Mouse (Mus musculus) liver, adult 2 months (tissue): ENCODE measurements around the gene Mrpl43. TPM values are rescaled to one million over a fixed set of nuclear protein-coding genes. Genes with fewer than 3 reads are reported as not detected.

Experiments
- DNase-seq: peaks from one replicate; pipeline ENCODE4 v3.0.0-alpha.2; 2011; ENCODE audit warnings: low read depth, low spot score; ENCODE audit errors: extremely low read depth
- H3K27ac ChIP-seq: fragments of 200-500 bp; replicated peaks from 2 replicates; pipeline ENCODE4 v1.5.1; 2012; ENCODE audit warnings: low read depth, mild to moderate bottlenecking, control low read depth, inconsistent platforms, low read length; ENCODE audit not compliant: insufficient read depth
- H3K27me3 ChIP-seq: fragments of 200-500 bp; 2 replicates; pipeline ENCODE4 v1.6.1; 2012; ENCODE audit warnings: mild to moderate bottlenecking, moderate library complexity, low read length, inconsistent platforms; ENCODE audit not compliant: control insufficient read depth, insufficient read depth
- H3K36me3 ChIP-seq: fragments of 200-500 bp; 2 replicates; pipeline ENCODE4 v1.6.1; 2012; ENCODE audit warnings: low read length, inconsistent platforms; ENCODE audit not compliant: control insufficient read depth, insufficient read depth
- H3K4me1 ChIP-seq: fragments of 200-500 bp; 2 replicates; pipeline ENCODE4 v1.6.1; 2011; ENCODE audit warnings: low read length; ENCODE audit not compliant: control insufficient read depth, insufficient read depth
- H3K4me3 ChIP-seq: fragments of 200-500 bp; 2 replicates; pipeline ENCODE4 v1.5.1; 2011; ENCODE audit warnings: low read depth, mild to moderate bottlenecking, control low read depth, low read length, moderate library complexity; ENCODE audit not compliant: insufficient read depth
- H3K79me2 ChIP-seq: fragments of 200-500 bp; 2 replicates; pipeline ENCODE4 v1.6.1; 2012; ENCODE audit warnings: inconsistent platforms, mild to moderate bottlenecking, low read length, moderate library complexity; ENCODE audit not compliant: control insufficient read depth, insufficient read depth
- H3K9ac ChIP-seq: fragments of 200-500 bp; 2 replicates; pipeline ENCODE4 v1.6.1; 2012; ENCODE audit warnings: low read depth, mild to moderate bottlenecking, control low read depth, inconsistent platforms, low read length
- CTCF ChIP-seq: fragments of 200-500 bp; IDR thresholded peaks from 2 replicates; pipeline ENCODE4 v1.5.1; 2011; ENCODE audit warnings: low read depth, low read length, control low read depth
- POLR2A ChIP-seq: fragments of 200-500 bp; IDR thresholded peaks from 2 replicates; pipeline ENCODE4 v1.6.1; 2011; ENCODE audit warnings: low read length, control low read depth; ENCODE audit not compliant: insufficient read depth; ENCODE audit errors: extremely low read depth
- WGBS: fragments of 180-500 bp; shearing (Covaris S2); methylation state at CpG from one replicate; pipeline ENCODE4 v1.1.7; 2018; 5-methylcytosine and 5-hydroxymethylcytosine counted together
- polyA plus RNA-seq: library from polyadenylated mRNA; depleted of rRNA; stranded (reverse); fragments of >200 nt; gene quantifications from 2 replicates; pipeline ENCODE4 v1.2.3, GENCODE M21; 2012; rRNA removed
- total RNA-seq: library from RNA; depleted of rRNA; stranded (reverse); fragments of >200 nt; gene quantifications from 2 replicates; pipeline ENCODE4 v1.2.3, GENCODE M21; 2014; rRNA removed

Gene Mrpl43
- total and polyA plus RNA-seq, 2 experiments, result 26.6 to 76.2 TPM

GRCm38 (mm10) chr19:44977148-44977547 is 29.1 kb downstream of the Mrpl43 start:
- H3K4me3 ChIP-seq, result no peak overlapping the region
- TF ChIP-seq POLR2A (no peak), CTCF (no peak)
- 88% methylated on average over 6 of the region's 6 CpGs for WGBS
- peaks cover 61% of the 10 kb centered on the region for H3K36me3 ChIP-seq
- H3K9ac ChIP-seq, result no peak overlapping the region
- H3K27me3 ChIP-seq, result no peaks in the 10 kb centered on the region
- no peaks in the 10 kb centered on the region for H3K4me1 ChIP-seq
- H3K79me2 ChIP-seq, result no peaks in the 10 kb centered on the region
- H3K27ac ChIP-seq, result no peak overlapping the region
- no peak for DNase-seq

- peaks cover 62% of the 10 kb centered on the region for H3K36me3 ChIP-seq
- TF ChIP-seq POLR2A, result no peak
- TF ChIP-seq CTCF, result no peak
- no peak overlapping the region for H3K4me3 ChIP-seq
- H3K27me3 ChIP-seq, result no peaks in the 10 kb centered on the region
- H3K4me1 ChIP-seq, result no peaks in the 10 kb centered on the region
- H3K9ac ChIP-seq, result no peak overlapping the region
- no peak for DNase-seq
- H3K79me2 ChIP-seq, result no peaks in the 10 kb centered on the region
- WGBS, result 89% methylated on average over 6 of the region's 6 CpGs
- H3K27ac ChIP-seq, result no peak overlapping the region
These were observed 29.6 kb downstream of the Mrpl43 start for GRCm38 (mm10) chr19:44976636-44977035.

GRCm38 (mm10) chr19:44968329-44968728 is 37.9 kb downstream of the Mrpl43 start:
- Histone ChIP-seq H3K4me3 (no peak overlapping the region), H3K9ac (no peak overlapping the region), H3K36me3 (peaks cover 58% of the 10 kb centered on the region), H3K4me1 (no peaks in the 10 kb centered on the region), H3K27me3 (no peaks in the 10 kb centered on the region), H3K79me2 (no peaks in the 10 kb centered on the region), H3K27ac (no peak overlapping the region)
- no peak for TF ChIP-seq POLR2A
- WGBS, result 90% methylated on average over 3 of the region's 3 CpGs
- no peak for DNase-seq

GRCm38 (mm10) chr19:44965978-44966377 is 40.3 kb downstream of the Mrpl43 start:
- no peak for DNase-seq
- no peak overlapping the region for H3K27ac ChIP-seq
- peaks cover 53% of the 10 kb centered on the region for H3K36me3 ChIP-seq
- H3K4me3 ChIP-seq, result no peak overlapping the region
- H3K79me2 ChIP-seq, result no peaks in the 10 kb centered on the region
- no peak for TF ChIP-seq CTCF
- no peak for TF ChIP-seq POLR2A
- 95% methylated on average over 1 of the region's 1 CpGs for WGBS
- no peaks in the 10 kb centered on the region for H3K4me1 ChIP-seq
- no peak overlapping the region for H3K9ac ChIP-seq
- no peaks in the 10 kb centered on the region for H3K27me3 ChIP-seq

- Histone ChIP-seq H3K4me1 (no peaks in the 10 kb centered on the region), H3K27me3 (no peaks in the 10 kb centered on the region), H3K27ac (no peak overlapping the region), H3K79me2 (no peaks in the 10 kb centered on the region), H3K9ac (no peak overlapping the region), H3K4me3 (no peak overlapping the region), H3K36me3 (peaks cover 54% of the 10 kb centered on the region)
- WGBS, result 99% methylated on average over 2 of the region's 2 CpGs
- TF ChIP-seq CTCF, result no peak
- no peak for TF ChIP-seq POLR2A
- DNase-seq, result no peak
These were observed 46.6 kb downstream of the Mrpl43 start for GRCm38 (mm10) chr19:44959633-44960032.

Other genes with a start within 250 kb of the Mrpl43 start
- gene Slf2, start 75.3 kb downstream of the Mrpl43 start, total RNA-seq, result 15.1 and 19.3 TPM in 2 replicates
- 4.9 and 7.9 TPM in 2 replicates for gene Slf2, start 75.3 kb downstream of the Mrpl43 start, polyA plus RNA-seq
- gene Sema4g, start 17.3 kb downstream of the Mrpl43 start, total RNA-seq, result 58.5 and 79.0 TPM in 2 replicates
- 413 and 566 TPM in 2 replicates for gene Sema4g, start 17.3 kb downstream of the Mrpl43 start, polyA plus RNA-seq
- 7.8 and 9.3 TPM in 2 replicates for gene Twnk, start 779 bp downstream of the Mrpl43 start, total RNA-seq
- gene Twnk, start 779 bp downstream of the Mrpl43 start, polyA plus RNA-seq, result 11.8 and 11.9 TPM in 2 replicates
- 3.4 and 4.6 TPM in 2 replicates for gene Lzts2, start 8.0 kb upstream of the Mrpl43 start, total RNA-seq
- 14.2 and 14.3 TPM in 2 replicates for gene Lzts2, start 8.0 kb upstream of the Mrpl43 start, polyA plus RNA-seq
- not detected in 2 replicates for gene Pdzd7, start 39.3 kb upstream of the Mrpl43 start, total RNA-seq
- gene Pdzd7, start 39.3 kb upstream of the Mrpl43 start, polyA plus RNA-seq, result 0.06 TPM in 1 of 2 replicates, not detected in the other
- gene Sfxn3, start 41.1 kb upstream of the Mrpl43 start, total RNA-seq, result 0.65 and 0.94 TPM in 2 replicates
- 0.76 and 1.5 TPM in 2 replicates for gene Sfxn3, start 41.1 kb upstream of the Mrpl43 start, polyA plus RNA-seq
- gene Kazald1, start 68.8 kb upstream of the Mrpl43 start, total RNA-seq, result 0.67 and 1.2 TPM in 2 replicates
- 1.1 and 1.2 TPM in 2 replicates for gene Kazald1, start 68.8 kb upstream of the Mrpl43 start, polyA plus RNA-seq
- not detected in 2 replicates for gene Tlx1, start 144.2 kb upstream of the Mrpl43 start, total RNA-seq
- 0.05 TPM in 1 of 2 replicates, not detected in the other for gene Tlx1, start 144.2 kb upstream of the Mrpl43 start, polyA plus RNA-seq
- gene Lbx1, start 229.4 kb upstream of the Mrpl43 start, total RNA-seq, result under 0.01 TPM in 1 of 2 replicates, not detected in the other
- gene Lbx1, start 229.4 kb upstream of the Mrpl43 start, polyA plus RNA-seq, result not detected in 2 replicates